Comparison of ENCODE assay signal across 27 mouse cellular contexts in the genomic region with DNA sequence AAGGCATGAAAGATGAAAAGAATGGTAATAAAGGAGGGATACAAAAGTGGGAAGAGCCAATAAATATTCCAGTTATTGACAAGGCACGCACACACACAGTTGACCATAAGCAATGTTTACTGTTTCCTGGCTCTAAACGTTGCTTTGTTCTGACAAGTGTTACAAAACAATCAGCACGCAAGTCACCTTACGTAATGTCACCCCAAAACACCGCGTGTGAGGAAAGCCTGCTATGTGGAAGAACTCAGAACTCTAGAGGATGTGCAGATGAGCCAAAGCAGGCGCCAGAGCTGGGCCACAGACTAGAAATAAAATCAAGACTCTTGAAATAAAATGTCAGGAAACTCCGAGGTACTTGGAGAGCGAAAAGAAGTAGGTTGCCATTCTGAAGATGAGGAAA. TPM values are rescaled to one million over a fixed set of nuclear protein-coding genes. Genes with fewer than 3 reads are reported as not detected.
DNase-seq lines count a peak whose midpoint lies in the region; ATAC-seq lines count a peak whose summit lies in the region.
"Had no signal": no experiment of that assay in that cellular context is flagged by ENCODE, and none has a peak within 500 bp of the region (broad histone marks: within the 10 kb centered on the region; RNA-seq: fewer than 3 reads in every experiment).

No protein-coding gene starts in this region.

- no peak overlapping the region for H3K27ac ChIP-seq in forebrain, embryonic 11.5 days (ENCODE audit: low read depth, low read length)
- no peak overlapping the region for H3K27ac ChIP-seq in neural tube, embryonic 15.5 days (replicated peaks)
- H3K27ac ChIP-seq: embryonic facial prominence, embryonic 13.5 days; embryonic facial prominence, embryonic 15.5 days; forebrain, embryonic 10.5 days; forebrain, embryonic 13.5 days; forebrain, embryonic 15.5 days had no signal

- H3K27me3 ChIP-seq in forebrain, embryonic 11.5 days (ENCODE audit: control insufficient read depth, insufficient read depth, low read length) = no peaks in the 10 kb centered on the region
- H3K27me3 ChIP-seq in neural tube, embryonic 15.5 days (replicated peaks) = no peaks in the 10 kb centered on the region
- H3K27me3 ChIP-seq: CH12.LX; embryonic facial prominence, embryonic 13.5 days; embryonic facial prominence, embryonic 15.5 days; forebrain, embryonic 13.5 days; forebrain, embryonic 15.5 days; Patski had no signal

- WGBS in forebrain, embryonic 11.5 days = 90% methylated on average over 9 of the region's 9 CpGs
- WGBS in neural tube, embryonic 15.5 days = 91% methylated on average over 9 of the region's 9 CpGs

- DNase-seq in frontal cortex, postnatal 36 days (ENCODE audit: low spot score in 2 of 2) = no peak
- DNase-seq in brain, adult 2 months (ENCODE audit: low read depth, low spot score) = peak; percentile 41
- DNase-seq in forebrain, embryonic 11.5 days (ENCODE audit: low spot score) = no peak
- DNase-seq: adrenal gland, adult 8-10 months; adrenal gland, postnatal 14 days; B cell, adult 2 months; cerebellum, adult 11-12 months; cerebellum, adult 2 months; cerebellum, adult 9-10 months; cerebellum, postnatal 10 days; embryo, embryonic 11 days; forebrain, postnatal 0 days had no signal

- H3K4me3 ChIP-seq in forebrain, embryonic 11.5 days (ENCODE audit: low read depth, low read length) = no peak overlapping the region
- no peak overlapping the region for H3K4me3 ChIP-seq in neural tube, embryonic 15.5 days (replicated peaks)
- H3K4me3 ChIP-seq: embryonic facial prominence, embryonic 13.5 days; embryonic facial prominence, embryonic 15.5 days; erythroblast, embryonic 14.5 days; forebrain, embryonic 10.5 days; forebrain, embryonic 13.5 days; forebrain, embryonic 15.5 days had no signal

- no peak overlapping the region for H3K9ac ChIP-seq in forebrain, embryonic 11.5 days (ENCODE audit: low read length)
- H3K9ac ChIP-seq in neural tube, embryonic 15.5 days (replicated peaks) = no peak overlapping the region
- H3K9ac ChIP-seq: embryonic facial prominence, embryonic 13.5 days; embryonic facial prominence, embryonic 15.5 days; forebrain, embryonic 13.5 days; forebrain, embryonic 15.5 days; forebrain, postnatal 0 days had no signal

- peak; percentile 42 for ATAC-seq in frontal cortex, adult (ENCODE audit: low TSS enrichment)
- ATAC-seq in granulocyte monocyte progenitor cell, adult 5-6 weeks (replicated peaks; ENCODE audit: poor library complexity, severe bottlenecking) = 0 out of 2 replicates have a peak, but pooled peaks have one; percentile 20
- ATAC-seq in megakaryocyte progenitor cell, adult 5-6 weeks (replicated peaks; ENCODE audit: poor library complexity) = peak; percentile 39; the same call in 1 of the 2 replicates
- no peak for ATAC-seq in forebrain, embryonic 11.5 days (replicated peaks; ENCODE audit: low FRiP score)
- no peak for ATAC-seq in neural tube, embryonic 15.5 days (ENCODE audit: low FRiP score)
- ATAC-seq: activated CD4-positive, CD25-positive, alpha-beta regulatory T cell, adult 4 months; CD4-positive, CD25-positive, alpha-beta regulatory T cell, adult 4 months; forebrain, embryonic 13.5 days; forebrain, embryonic 15.5 days; forebrain, postnatal 0 days; Patski had no signal

- no peak overlapping the region for H3K4me2 ChIP-seq in forebrain, embryonic 11.5 days (ENCODE audit: low read depth, low read length, severe bottlenecking)
- H3K4me2 ChIP-seq in neural tube, embryonic 15.5 days = no peak overlapping the region
- H3K4me2 ChIP-seq: embryonic facial prominence, embryonic 13.5 days; embryonic facial prominence, embryonic 15.5 days; forebrain, embryonic 13.5 days; forebrain, embryonic 15.5 days had no signal

- H3K9me3 ChIP-seq in forebrain, embryonic 11.5 days (ENCODE audit: control insufficient read depth, low read length) = no peaks in the 10 kb centered on the region
- H3K9me3 ChIP-seq in neural tube, embryonic 15.5 days (replicated peaks) = no peaks in the 10 kb centered on the region
- H3K9me3 ChIP-seq: embryonic facial prominence, embryonic 13.5 days; embryonic facial prominence, embryonic 15.5 days; forebrain, embryonic 10.5 days; forebrain, embryonic 13.5 days; forebrain, embryonic 15.5 days; G1E had no signal

- H3K36me3 ChIP-seq in forebrain, embryonic 11.5 days (ENCODE audit: control insufficient read depth, insufficient read depth, low read length) = no peaks in the 10 kb centered on the region
- peaks cover 28% of the 10 kb centered on the region for H3K36me3 ChIP-seq in neural tube, embryonic 15.5 days

- H3K4me1 ChIP-seq in forebrain, embryonic 11.5 days (replicated peaks; ENCODE audit: control insufficient read depth, insufficient read depth, low read length) = no peaks in the 10 kb centered on the region
- no peaks in the 10 kb centered on the region for H3K4me1 ChIP-seq in neural tube, embryonic 15.5 days
- H3K4me1 ChIP-seq: embryonic facial prominence, embryonic 13.5 days; embryonic facial prominence, embryonic 15.5 days; forebrain, embryonic 10.5 days; forebrain, embryonic 13.5 days; forebrain, embryonic 15.5 days had no signal

RNA-seq across cellular contexts. Expression of gene Faah, which starts 15.2 kb away (rescaled TPM):
- 1.8 and 3.6 TPM in 2 replicates for total RNA-seq in granulocyte monocyte progenitor cell, adult 5-6 weeks (2014; fragmentation: Nextera tagmentation)
- total RNA-seq in granulocyte monocyte progenitor cell, adult 5-6 weeks (2017) = 1.3 and 2.1 TPM in 2 replicates
- 0.83 and 1.2 TPM in 2 replicates for total RNA-seq in megakaryocyte progenitor cell, adult 5-6 weeks (2015)
- 0.58 and 1.7 TPM in 2 replicates for total RNA-seq in megakaryocyte progenitor cell, adult 5-6 weeks (2017)
- 1.2 and 1.7 TPM in 2 replicates for polyA plus RNA-seq in forebrain, embryonic 11.5 days (2014; fragmentation: Nextera tagmentation; extraction: Ambion mirVana)
- polyA plus RNA-seq in neural tube, embryonic 15.5 days (2015; fragmentation: Nextera tagmentation; extraction: Ambion mirVana) = 18.9 and 22.8 TPM in 2 replicates

RNA-seq across cellular contexts. Expression of gene Nsun4, which starts 20.8 kb away (rescaled TPM):
- 15.0 and 17.0 TPM in 2 replicates for total RNA-seq in granulocyte monocyte progenitor cell, adult 5-6 weeks (2014; fragmentation: Nextera tagmentation)
- total RNA-seq in granulocyte monocyte progenitor cell, adult 5-6 weeks (2017) = 7.4 and 14.6 TPM in 2 replicates
- 8.2 and 8.9 TPM in 2 replicates for total RNA-seq in megakaryocyte progenitor cell, adult 5-6 weeks (2015)
- 8.7 and 8.9 TPM in 2 replicates for total RNA-seq in megakaryocyte progenitor cell, adult 5-6 weeks (2017)
- 16.4 and 17.4 TPM in 2 replicates for polyA plus RNA-seq in forebrain, embryonic 11.5 days (2014; fragmentation: Nextera tagmentation; extraction: Ambion mirVana)
- polyA plus RNA-seq in neural tube, embryonic 15.5 days (2015; fragmentation: Nextera tagmentation; extraction: Ambion mirVana) = 13.1 and 13.5 TPM in 2 replicates

RNA-seq across cellular contexts. Expression of gene Uqcrh, which starts 42.0 kb away (rescaled TPM):
- 723 and 784 TPM in 2 replicates for total RNA-seq in granulocyte monocyte progenitor cell, adult 5-6 weeks (2014; fragmentation: Nextera tagmentation)
- 360 and 561 TPM in 2 replicates for total RNA-seq in granulocyte monocyte progenitor cell, adult 5-6 weeks (2017)
- 497 and 547 TPM in 2 replicates for total RNA-seq in megakaryocyte progenitor cell, adult 5-6 weeks (2015)
- total RNA-seq in megakaryocyte progenitor cell, adult 5-6 weeks (2017) = 395 and 400 TPM in 2 replicates
- polyA plus RNA-seq in forebrain, embryonic 11.5 days (2014; fragmentation: Nextera tagmentation; extraction: Ambion mirVana) = 385 TPM in 2 replicates
- 499 and 535 TPM in 2 replicates for polyA plus RNA-seq in neural tube, embryonic 15.5 days (2015; fragmentation: Nextera tagmentation; extraction: Ambion mirVana)

RNA-seq across cellular contexts. Expression of gene Lrrc41, which starts 42.2 kb away (rescaled TPM):
- total RNA-seq in granulocyte monocyte progenitor cell, adult 5-6 weeks (2014; fragmentation: Nextera tagmentation) = 17.9 and 24.3 TPM in 2 replicates
- total RNA-seq in granulocyte monocyte progenitor cell, adult 5-6 weeks (2017) = 19.2 and 20.7 TPM in 2 replicates
- 19.9 and 22.1 TPM in 2 replicates for total RNA-seq in megakaryocyte progenitor cell, adult 5-6 weeks (2015)
- total RNA-seq in megakaryocyte progenitor cell, adult 5-6 weeks (2017) = 16.1 and 23.7 TPM in 2 replicates
- polyA plus RNA-seq in forebrain, embryonic 11.5 days (2014; fragmentation: Nextera tagmentation; extraction: Ambion mirVana) = 70.1 and 71.4 TPM in 2 replicates
- polyA plus RNA-seq in neural tube, embryonic 15.5 days (2015; fragmentation: Nextera tagmentation; extraction: Ambion mirVana) = 70.9 and 73.3 TPM in 2 replicates

Comparison
In these comparisons a context has a peak if more than half of its experiments do, and no peak if none do; other contexts are left out.
1. ATAC-seq: peak in frontal cortex, adult (single experiment), granulocyte monocyte progenitor cell, adult 5-6 weeks (single experiment) and megakaryocyte progenitor cell, adult 5-6 weeks (single experiment); none in forebrain, embryonic 11.5 days (single experiment) and neural tube, embryonic 15.5 days (single experiment).